Mouse (Mus musculus) stomach, postnatal 0 days (tissue): ENCODE data around the gene Sept10.

Source experiments
- CTCF ChIP-seq: IDR thresholded peaks from 2 replicates; pipeline ENCODE4 v1.5.1; 2016; ENCODE audit warnings: antibody characterized with exemption, low read depth, mild to moderate bottlenecking, moderate library complexity
- EP300 ChIP-seq: optimal IDR thresholded peaks from 2 replicates; pipeline ENCODE3; 2016; ENCODE audit warnings: antibody characterized with exemption

- no peak for TF ChIP-seq CTCF
- no peak for TF ChIP-seq EP300
These were observed 47.1 kb upstream of the Sept10 start for GRCm38 (mm10) chr10:59268754-59269153.
